Mouse (Mus musculus): ENCODE measurements around the gene Sema4c. TPM values are rescaled to one million over a fixed set of nuclear protein-coding genes. Genes with fewer than 3 reads are reported as not detected.

The Sema4c gene
- total and polyA plus RNA-seq, 3 experiments = 0.70 to 3.4 (median 1.5) TPM

DNA sequence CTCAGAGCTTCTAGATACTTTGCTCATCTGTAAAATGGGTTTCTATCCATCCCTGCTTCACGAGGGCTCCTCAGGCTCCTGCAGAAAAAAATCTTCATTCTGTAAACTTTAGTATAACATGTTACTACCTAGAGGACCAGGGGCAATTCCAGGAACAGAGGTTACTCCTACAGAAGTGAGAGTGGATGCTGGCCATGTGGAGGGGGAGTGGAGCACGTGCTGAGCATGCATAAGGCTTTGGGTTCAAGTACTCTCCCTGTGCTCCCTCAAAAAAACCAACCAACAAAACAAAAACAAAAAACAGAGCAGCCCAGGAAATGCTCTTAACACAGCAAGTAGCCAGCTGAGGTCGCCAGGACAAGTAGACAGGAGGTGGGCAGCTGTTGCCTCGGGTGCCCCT lies 5.5 kb upstream of the Sema4c start:
- Histone ChIP-seq H3K4me1 (ENCODE audit: control insufficient read depth in 1 of 2, insufficient read depth in 2 of 2) (peaks cover 23 to 64% of the 10 kb centered on the region in 2 experiments), H3K36me3 (replicated peaks in 1 of 2; ENCODE audit: control insufficient read depth in 1 of 2, insufficient read depth in 1 of 2, low read length in 1 of 2) (no peaks in the 10 kb centered on the region), H3K27me3 (replicated peaks) (peaks cover 20% of the 10 kb centered on the region), H3K9ac (ENCODE audit: insufficient read depth, low read depth) (no peak overlapping the region), H3K4me2 (ENCODE audit: insufficient read depth, low read depth, poor library complexity, severe bottlenecking) (no peak overlapping the region), H3K9me3 (replicated peaks; ENCODE audit: low read length) (no peaks in the 10 kb centered on the region), H3K79me2 (replicated peaks; ENCODE audit: control insufficient read depth, extremely low read depth, insufficient read depth, poor library complexity, severe bottlenecking) (no peaks in the 10 kb centered on the region), H3K27ac (ENCODE audit: insufficient read depth, low read depth) (no peak overlapping the region), H3K4me3 (replicated peaks in 1 of 3; ENCODE audit: low read depth in 2 of 3, low read length in 2 of 3, poor library complexity in 1 of 3) (no peak overlapping the region)
- no peak for DNase-seq (ENCODE audit: extremely low read depth)
- dilution Hi-C loops (cut with MboI; ENCODE audit: extremely low pct_ligation_motif_present, extremely low pct_unique_long_range_greater_than_20kb, low sequenced_read_pairs) = no loop called here
- in situ Hi-C loops (cut with MboI; ENCODE audit: low pct_ligation_motif_present, low pct_unique_long_range_greater_than_20kb, low sequenced_read_pairs) = no loop called here
- no peak for TF ChIP-seq NRF1 (IDR thresholded peaks at IDR 0.05; ENCODE audit: low read depth, low read length)
- no peak for TF ChIP-seq JUND (conservative IDR thresholded peaks at IDR 0.05; ENCODE audit: low read depth, low read length)
- TF ChIP-seq HCFC1 (IDR thresholded peaks at IDR 0.05; ENCODE audit: low read depth, low read length) = no peak
- no peak for TF ChIP-seq E2F4 (IDR thresholded peaks at IDR 0.05; ENCODE audit: insufficient replicate concordance, low read depth, low read length)
- no peak for TF ChIP-seq MAZ (IDR thresholded peaks at IDR 0.05; ENCODE audit: low read depth, low read length)
- TF ChIP-seq KAT2A (IDR thresholded peaks at IDR 0.05; ENCODE audit: insufficient replicate concordance, low read length) = no peak
- TF ChIP-seq RAD21 (IDR thresholded peaks at IDR 0.05; ENCODE audit: low read depth, low read length) = no peak
- no peak for TF ChIP-seq POLR2AphosphoS2 (IDR thresholded peaks at IDR 0.05; ENCODE audit: low read depth, low read length)
- TF ChIP-seq ZKSCAN1 (IDR thresholded peaks at IDR 0.05; ENCODE audit: borderline replicate concordance, low read depth, low read length) = no peak
- TF ChIP-seq CHD2 (IDR thresholded peaks at IDR 0.05; ENCODE audit: low read length) = no peak
- TF ChIP-seq UBTF (IDR thresholded peaks at IDR 0.05; ENCODE audit: low read depth, low read length) = no peak
- no peak for TF ChIP-seq CHD1 (IDR thresholded peaks at IDR 0.05; ENCODE audit: low read depth, low read length)
- TF ChIP-seq USF2 (conservative IDR thresholded peaks at IDR 0.05; ENCODE audit: low read depth, low read length) = no peak
- no peak for TF ChIP-seq MAX (IDR thresholded peaks at IDR 0.05; ENCODE audit: low read length)
- no peak for TF ChIP-seq TCF12 (IDR thresholded peaks at IDR 0.05; ENCODE audit: low read depth, low read length)
- TF ChIP-seq ZMIZ1 (IDR thresholded peaks at IDR 0.05; ENCODE audit: low read depth, low read length) = no peak
- no peak for TF ChIP-seq RCOR1 (conservative IDR thresholded peaks at IDR 0.05; ENCODE audit: low read depth, low read length)
- TF ChIP-seq JUN (IDR thresholded peaks at IDR 0.05; ENCODE audit: insufficient read depth, low read depth, low read length) = no peak
- TF ChIP-seq ETS1 (conservative IDR thresholded peaks at IDR 0.05; ENCODE audit: low read depth, low read length) = no peak
- no peak for TF ChIP-seq MAFK (IDR thresholded peaks at IDR 0.05; ENCODE audit: insufficient replicate concordance, low read length)

DNA sequence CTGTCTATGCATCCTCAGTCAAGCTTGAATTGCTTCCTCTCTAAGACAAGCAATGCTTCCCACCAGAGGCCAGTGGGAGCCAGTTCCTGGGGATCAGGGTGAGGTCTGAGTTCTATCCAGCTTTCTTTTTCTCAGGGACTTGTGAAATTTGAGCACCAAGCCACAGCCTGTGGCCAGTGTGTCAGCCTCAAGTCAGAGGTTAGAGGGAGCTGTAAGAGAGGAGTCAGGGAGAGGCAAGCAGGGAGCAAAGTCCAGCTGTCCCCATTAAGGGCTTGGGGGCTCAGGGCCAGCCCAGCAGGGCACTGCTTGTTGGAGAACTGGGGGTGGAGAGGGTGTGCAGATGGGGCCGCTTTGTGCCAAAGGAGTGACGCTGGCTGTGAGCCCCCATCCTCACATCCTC lies 5.0 kb upstream of the Sema4c start:
- Histone ChIP-seq H3K4me3 (replicated peaks in 1 of 3; ENCODE audit: low read depth in 2 of 3, low read length in 2 of 3, poor library complexity in 1 of 3) (no peak overlapping the region), H3K9me3 (replicated peaks; ENCODE audit: low read length) (no peaks in the 10 kb centered on the region), H3K79me2 (replicated peaks; ENCODE audit: control insufficient read depth, extremely low read depth, insufficient read depth, poor library complexity, severe bottlenecking) (no peaks in the 10 kb centered on the region), H3K27ac (ENCODE audit: insufficient read depth, low read depth) (no peak overlapping the region), H3K9ac (ENCODE audit: insufficient read depth, low read depth) (no peak overlapping the region), H3K27me3 (replicated peaks) (peaks cover 24% of the 10 kb centered on the region), H3K4me2 (ENCODE audit: insufficient read depth, low read depth, poor library complexity, severe bottlenecking) (no peak overlapping the region), H3K36me3 (replicated peaks in 1 of 2; ENCODE audit: control insufficient read depth in 1 of 2, insufficient read depth in 1 of 2, low read length in 1 of 2) (no peaks in the 10 kb centered on the region), H3K4me1 (ENCODE audit: control insufficient read depth in 1 of 2, insufficient read depth in 2 of 2) (peaks cover 26 to 67% of the 10 kb centered on the region in 2 experiments)
- DNase-seq (ENCODE audit: extremely low read depth) = no peak
- in situ Hi-C loops (cut with MboI; ENCODE audit: low pct_ligation_motif_present, low pct_unique_long_range_greater_than_20kb, low sequenced_read_pairs) (no loop called here), dilution Hi-C loops (cut with MboI; ENCODE audit: extremely low pct_ligation_motif_present, extremely low pct_unique_long_range_greater_than_20kb, low sequenced_read_pairs) (no loop called here)
- no peak for TF ChIP-seq NRF1 (IDR thresholded peaks at IDR 0.05; ENCODE audit: low read depth, low read length)
- no peak for TF ChIP-seq E2F4 (IDR thresholded peaks at IDR 0.05; ENCODE audit: insufficient replicate concordance, low read depth, low read length)
- TF ChIP-seq MAFK (IDR thresholded peaks at IDR 0.05; ENCODE audit: insufficient replicate concordance, low read length) = no peak
- no peak for TF ChIP-seq ZKSCAN1 (IDR thresholded peaks at IDR 0.05; ENCODE audit: borderline replicate concordance, low read depth, low read length)
- TF ChIP-seq TCF12 (IDR thresholded peaks at IDR 0.05; ENCODE audit: low read depth, low read length) = no peak
- no peak for TF ChIP-seq ELF1 (IDR thresholded peaks at IDR 0.05; ENCODE audit: low read depth, low read length)
- no peak for TF ChIP-seq POLR2AphosphoS2 (IDR thresholded peaks at IDR 0.05; ENCODE audit: low read depth, low read length)
- no peak for TF ChIP-seq MAZ (IDR thresholded peaks at IDR 0.05; ENCODE audit: low read depth, low read length)
- TF ChIP-seq UBTF (IDR thresholded peaks at IDR 0.05; ENCODE audit: low read depth, low read length) = no peak
- TF ChIP-seq USF2 (conservative IDR thresholded peaks at IDR 0.05; ENCODE audit: low read depth, low read length) = no peak
- TF ChIP-seq NELFE (IDR thresholded peaks at IDR 0.05; ENCODE audit: low read depth, low read length) = no peak
- no peak for TF ChIP-seq JUND (conservative IDR thresholded peaks at IDR 0.05; ENCODE audit: low read depth, low read length)

Measured in CH12.LX (cell line).